Mouse (Mus musculus): Measurements from ENCODE around the gene Gm49342.

- no peak for TF ChIP-seq EP300 (IDR thresholded peaks at IDR 0.05; ENCODE audit: low read depth)
- TF ChIP-seq CTCF (IDR thresholded peaks at IDR 0.05; ENCODE audit: low read depth), result no peak
Measured at GRCm38 (mm10) chr14:50955487-50955886, 11.2 kb downstream of the Gm49342 start.

All from heart, postnatal 0 days (tissue).